Mouse (Mus musculus): ENCODE results near the gene Mettl13.

The Mettl13 gene

DNA sequence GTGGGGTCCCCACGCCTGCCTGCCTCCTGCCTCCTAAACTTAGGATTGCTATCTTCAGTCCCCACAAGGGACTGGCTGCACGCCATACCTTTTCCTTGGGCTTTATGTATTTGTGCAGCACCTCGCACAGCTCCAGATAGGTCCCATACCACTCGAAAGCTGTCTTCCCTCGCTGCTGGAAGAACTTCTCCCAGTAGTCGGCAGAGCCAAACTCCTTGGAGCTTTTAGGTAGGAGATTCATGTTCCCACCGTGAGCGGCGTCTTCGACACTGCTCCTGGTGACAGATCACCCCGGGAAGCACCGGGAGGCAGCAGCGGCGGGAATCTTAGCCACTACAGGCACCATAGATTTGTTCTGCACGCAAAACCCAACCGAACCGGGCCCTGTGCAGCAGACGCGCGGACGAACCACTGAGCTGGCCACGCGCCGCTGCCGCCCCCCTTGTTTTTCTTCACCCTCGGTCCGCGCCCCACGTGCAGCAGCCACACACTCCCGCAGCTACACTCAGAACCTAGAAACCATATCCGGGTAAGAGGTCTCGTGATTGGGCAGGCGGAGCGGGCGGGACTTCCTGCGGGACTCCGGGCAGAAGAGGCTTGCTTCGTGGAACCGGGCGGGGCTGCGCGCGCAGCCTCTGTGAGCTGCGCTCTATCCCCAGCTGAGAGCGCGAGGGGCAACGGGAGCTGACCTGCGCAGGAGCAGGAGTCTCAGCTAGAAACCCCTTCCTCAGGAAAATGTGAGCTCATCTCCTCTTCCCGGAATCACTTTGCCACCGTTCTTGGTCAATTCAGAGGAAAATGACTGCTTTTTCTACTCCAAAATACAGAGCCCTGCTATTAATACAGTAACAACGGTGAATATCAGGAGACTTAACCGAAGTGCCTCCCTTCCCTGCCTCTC, at the start of gene Mettl13:
Mettl13 (minus strand) TSS at position 536 of the 901 bp plus-strand sequence.
- in situ Hi-C loops (cut with MboI, MseI), result no loop called here

DNA sequence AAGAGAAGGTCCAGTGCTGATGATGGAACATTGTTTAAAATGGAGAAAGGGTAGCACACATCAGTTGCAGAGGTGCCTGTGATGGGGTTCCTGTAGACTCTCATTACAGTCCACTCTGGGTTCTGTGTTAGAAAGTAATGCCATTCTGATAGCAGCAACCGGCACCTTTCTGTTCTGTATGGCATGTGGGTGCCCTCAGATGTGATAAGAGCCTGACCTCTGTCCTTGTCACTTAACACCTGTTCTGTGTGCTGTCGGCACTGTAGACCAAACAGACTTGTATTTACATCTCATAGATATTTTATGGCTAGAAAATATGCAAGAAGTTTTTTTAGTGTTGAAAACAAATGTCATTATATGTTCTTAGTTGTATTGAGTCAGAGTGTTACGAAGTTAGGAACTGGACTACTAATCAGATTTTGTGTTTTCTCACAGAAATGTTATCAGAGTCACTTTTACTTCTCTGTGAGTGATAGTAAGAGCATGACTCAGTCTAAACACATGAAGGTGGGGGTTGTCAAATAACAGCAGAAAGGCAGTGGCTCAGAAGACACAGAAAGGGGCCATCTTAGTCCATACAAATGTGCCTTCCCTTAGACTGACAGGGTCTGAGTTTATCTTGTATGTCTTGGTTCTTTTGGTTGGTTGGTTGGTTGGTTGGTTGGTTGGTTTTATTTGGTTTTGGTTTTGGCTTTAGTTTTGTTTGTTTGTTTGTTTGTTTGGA, 49.2 kb upstream of the Mettl13 start:
- in situ Hi-C loops (cut with MboI, MseI), result loop anchor here (5.0 kb wide), 1 partner anchor 65 kb away; no protein-coding TSS in a partner anchor

DNA sequence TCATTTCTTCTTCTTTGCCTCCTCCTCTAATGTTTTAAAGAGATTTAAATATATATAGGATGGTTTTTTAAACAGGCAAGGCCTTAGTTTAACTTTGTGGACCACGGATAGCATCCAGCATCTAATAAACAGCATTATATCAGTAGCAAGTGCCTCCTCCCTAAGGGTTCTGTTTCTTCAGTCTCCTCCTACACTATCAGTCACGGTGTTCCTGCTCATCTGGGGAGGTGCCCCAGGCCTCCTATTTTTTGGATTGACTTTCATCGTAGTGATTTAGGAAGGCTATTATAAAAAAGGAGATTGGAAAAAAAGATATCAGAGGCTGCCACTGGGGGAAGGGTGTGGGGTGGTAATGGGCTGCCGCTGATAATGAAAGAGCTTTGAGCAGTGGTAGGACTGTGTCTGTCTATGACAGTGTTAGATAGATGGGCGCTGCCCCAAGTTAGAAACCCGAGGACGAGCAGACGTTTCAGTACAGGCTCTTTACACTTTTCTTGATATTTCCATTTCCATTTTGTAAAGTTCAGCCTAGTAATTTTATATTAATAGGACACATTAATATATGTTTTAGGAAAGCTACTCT, 42.2 kb upstream of the Mettl13 start:
- in situ Hi-C loops (cut with MboI, MseI), result no loop called here

DNA sequence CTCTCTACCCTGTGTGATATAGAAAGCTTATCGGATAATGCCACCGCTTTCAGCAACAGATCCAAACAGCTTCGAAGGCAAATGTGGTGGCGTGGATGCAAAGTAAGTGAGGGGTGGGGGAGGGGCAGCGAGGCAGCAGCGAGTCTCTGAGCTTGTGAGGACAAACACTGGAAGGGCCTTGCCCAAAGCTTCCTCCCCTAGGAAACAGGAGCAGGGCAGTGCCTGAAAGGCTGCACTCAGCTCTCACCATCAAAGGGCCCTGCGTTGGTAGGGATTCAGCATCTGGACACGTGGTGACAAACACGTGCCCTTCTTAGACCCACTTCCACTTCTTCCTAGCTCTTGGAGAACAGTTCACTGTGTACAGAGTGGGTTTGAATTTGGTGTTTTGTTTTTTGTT, 41.1 kb upstream of the Mettl13 start:
- in situ Hi-C loops (cut with MboI, MseI), result no loop called here

DNA sequence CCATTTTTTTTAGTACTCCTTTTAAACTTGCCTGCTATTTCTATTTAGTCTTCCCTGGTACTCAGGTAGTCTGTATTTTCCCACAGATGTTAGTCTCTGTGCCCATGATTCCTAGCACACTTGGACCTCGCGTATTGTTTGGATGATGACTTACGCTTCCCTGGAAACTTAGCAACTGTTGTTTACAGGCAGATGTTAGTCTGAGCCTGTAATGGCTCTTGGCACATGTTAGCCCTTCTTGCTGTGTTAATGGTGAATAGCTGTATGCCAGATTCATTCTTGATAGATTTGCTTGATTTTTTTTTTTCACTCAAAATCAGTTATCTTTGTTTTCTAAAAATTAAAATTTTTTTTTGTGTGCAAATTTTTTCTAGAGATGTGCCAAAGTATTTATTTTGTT, 40.3 kb upstream of the Mettl13 start:
- in situ Hi-C loops (cut with MboI, MseI), result no loop called here

DNA sequence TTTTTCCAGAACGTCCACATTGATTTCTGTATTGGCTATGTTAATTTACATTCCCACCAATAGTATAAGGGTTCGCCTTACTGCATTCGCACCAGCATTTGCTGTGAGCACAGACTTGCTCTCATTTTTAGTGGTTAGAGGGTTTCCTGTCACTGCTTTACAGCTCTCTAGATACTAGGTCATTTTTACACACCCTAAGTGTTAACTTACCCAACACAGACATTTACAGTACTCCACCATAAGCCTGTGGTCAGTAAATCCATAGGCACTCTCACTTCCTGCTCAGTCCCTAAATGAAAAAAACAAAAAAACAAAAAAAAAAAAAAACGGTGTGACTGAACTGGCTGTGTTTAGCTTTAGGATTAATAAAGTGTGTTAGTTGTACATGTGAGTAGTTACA, 37.9 kb upstream of the Mettl13 start:
- in situ Hi-C loops (cut with MboI, MseI), result no loop called here

DNA sequence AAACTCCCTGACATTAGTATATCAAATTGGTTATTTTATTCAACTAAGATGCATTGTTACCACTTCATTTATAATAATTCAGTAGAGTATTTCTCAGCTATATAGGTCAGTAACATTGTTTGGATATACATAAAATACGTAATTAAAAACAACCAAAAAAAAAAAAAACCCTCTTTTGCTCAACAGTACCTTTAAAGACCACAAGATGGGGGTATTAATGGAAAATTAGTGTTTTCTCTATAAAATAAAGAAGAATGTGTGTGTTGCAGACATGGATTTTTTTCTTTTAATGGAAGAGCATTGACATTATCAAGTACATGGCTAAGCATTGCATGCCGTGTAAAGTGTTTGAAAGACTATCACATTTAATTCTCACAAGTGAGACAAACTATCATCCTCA, 34.5 kb upstream of the Mettl13 start:
- in situ Hi-C loops (cut with MboI, MseI), result no loop called here

DNA sequence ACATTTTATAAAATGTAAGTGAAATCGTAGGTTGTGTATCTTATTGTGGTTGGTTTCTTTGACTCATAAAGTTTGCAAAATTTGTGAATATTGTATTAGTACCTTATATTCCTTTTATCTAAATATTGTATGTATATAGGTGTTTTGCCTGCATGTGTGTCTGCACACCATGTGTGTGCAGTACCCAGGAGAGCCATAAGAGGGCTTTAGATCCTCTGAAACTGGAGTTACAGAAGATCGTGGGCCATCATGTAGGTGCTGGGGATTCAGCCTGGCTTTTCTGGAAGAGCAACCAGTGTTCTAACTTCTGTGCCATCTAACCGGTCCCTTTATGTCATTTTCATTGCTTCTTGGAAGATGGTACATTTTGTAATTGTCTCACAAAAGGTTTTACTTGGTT, 26.7 kb upstream of the Mettl13 start:
- in situ Hi-C loops (cut with MboI, MseI), result no loop called here

DNA sequence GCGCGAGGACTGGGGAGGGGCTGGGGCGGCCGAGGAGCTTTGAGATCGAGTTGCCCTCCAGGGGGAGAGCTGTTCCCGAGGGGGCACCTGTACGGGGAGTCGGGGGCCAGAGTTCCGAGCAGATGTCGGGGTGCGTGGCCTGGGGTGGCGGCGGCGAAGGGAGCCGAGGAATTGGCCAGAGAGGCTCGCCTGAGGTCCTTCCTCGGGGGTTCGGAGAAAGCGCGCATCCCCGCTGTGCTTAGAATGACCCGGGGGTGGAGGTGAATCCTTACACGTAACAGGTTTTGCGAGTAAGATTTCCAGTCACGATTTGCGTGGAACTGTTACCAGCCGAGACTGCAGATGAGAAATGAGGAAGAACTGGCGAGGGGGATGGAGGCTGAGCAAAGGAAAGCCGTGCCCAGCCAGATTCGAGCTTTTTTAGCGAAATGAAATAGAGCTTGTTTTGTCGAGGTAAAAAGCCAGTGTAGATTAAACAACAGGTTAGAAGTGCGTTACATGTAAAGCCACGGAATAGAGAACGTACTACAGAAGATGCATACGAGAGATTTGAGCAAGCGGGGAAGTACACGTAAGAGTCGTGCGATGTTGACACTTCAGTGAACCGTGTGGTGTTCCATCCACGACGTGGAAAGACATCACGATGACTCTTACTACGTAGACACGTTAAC, 22.7 kb upstream of the Mettl13 start:
- in situ Hi-C loops (cut with MboI, MseI), result loop anchor here (25.0 kb wide), 1 partner anchor 1416 kb away; the partner anchor contains the start of genes BC055324 and Mettl18

DNA sequence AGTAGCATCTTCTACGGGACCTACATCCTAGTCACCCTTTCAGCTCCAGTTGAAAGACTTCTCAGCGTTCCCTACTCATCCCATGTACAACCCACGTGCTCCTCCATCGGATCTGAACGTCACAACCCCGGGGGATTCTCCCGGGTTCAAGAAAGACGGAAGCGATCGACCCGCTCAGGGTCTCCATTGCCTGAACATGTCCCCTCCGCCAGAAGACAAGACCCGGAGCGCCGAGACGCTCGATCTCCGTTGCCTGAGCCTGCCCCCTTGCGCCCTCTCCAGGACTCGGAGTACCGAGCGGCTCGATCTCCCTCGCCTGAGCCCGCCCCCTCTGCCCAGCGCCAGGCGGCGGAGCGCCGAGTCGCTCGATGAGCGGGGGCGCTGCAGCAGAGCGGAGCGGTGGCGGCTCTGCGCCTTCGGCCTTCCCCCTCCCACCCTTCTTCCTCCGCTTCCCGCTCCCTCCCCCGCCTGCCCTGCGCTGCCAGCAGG, 22.0 kb upstream of the Mettl13 start, which contains the start of gene Vamp4:
Vamp4 (plus strand) TSS at position 256 of the 489 bp plus-strand sequence.
- in situ Hi-C loops (cut with MboI, MseI), result loop anchor here (25.0 kb wide), 1 partner anchor 1417 kb away; the partner anchor contains the start of genes BC055324 and Mettl18

DNA sequence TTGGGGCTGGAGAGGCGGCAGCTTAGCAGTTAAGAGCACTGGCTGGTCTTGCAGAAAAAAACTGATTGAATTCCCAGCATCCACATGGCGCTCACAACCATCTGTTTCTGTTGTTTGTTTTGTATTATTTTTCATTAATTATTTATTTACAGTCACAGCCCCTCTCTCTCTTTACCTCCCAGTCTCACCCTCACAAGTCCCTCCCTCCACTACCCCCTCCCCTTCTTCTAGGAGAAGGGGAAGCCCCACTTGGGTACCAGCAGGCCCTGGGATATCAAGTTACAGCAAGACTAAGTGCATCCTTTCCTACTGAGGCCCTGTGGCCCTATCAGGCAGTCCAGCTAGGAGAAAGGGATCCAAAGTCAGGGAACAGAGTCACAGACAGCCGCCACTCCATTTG, 19.0 kb upstream of the Mettl13 start:
- in situ Hi-C loops (cut with MboI, MseI), result loop anchor here (25.0 kb wide), 1 partner anchor 1420 kb away; the partner anchor contains the start of genes BC055324 and Mettl18

DNA sequence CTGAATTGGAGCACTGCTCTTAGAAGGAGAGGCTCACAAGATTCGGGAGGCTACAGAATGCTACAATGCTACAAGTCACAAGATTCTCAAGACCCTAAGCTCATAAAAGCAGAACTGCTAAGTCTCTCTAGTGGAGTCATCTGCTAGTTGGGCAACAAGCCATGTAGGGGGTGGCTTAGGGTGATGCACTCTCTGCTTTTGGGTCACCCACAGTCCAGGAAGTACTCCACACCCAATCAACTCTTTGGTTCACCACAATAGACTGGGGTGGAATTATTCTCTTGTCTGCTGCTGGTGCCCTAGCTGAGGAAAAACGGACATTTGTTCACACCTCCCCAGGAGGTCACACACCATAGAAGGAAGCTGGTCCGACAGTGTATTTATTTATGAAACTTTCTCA, 16.6 kb upstream of the Mettl13 start:
- in situ Hi-C loops (cut with MboI, MseI), result loop anchor here (25.0 kb wide), 1 partner anchor 1422 kb away; the partner anchor contains the start of genes BC055324 and Mettl18

DNA sequence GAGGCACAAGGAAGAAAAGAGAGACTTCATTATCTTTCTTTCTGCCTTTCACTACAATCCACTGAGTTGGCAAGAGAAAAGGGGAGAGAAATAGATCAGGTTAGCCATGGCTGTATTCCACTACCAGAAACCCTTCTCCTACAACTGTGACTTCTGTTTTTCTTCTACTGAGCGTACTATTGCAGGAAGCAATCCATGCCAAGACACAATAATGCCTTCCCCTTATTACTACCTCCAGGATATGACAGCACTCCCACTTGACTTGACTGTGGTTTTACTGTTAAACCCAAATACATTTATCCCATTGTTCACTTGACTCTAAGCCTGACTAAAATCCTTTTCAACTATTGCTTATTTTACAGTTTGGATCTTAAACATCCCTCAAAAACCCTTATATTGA, 14.9 kb upstream of the Mettl13 start:
- in situ Hi-C loops (cut with MboI, MseI), result loop anchor here (25.0 kb wide), 1 partner anchor 1424 kb away; the partner anchor contains the start of genes BC055324 and Mettl18

DNA sequence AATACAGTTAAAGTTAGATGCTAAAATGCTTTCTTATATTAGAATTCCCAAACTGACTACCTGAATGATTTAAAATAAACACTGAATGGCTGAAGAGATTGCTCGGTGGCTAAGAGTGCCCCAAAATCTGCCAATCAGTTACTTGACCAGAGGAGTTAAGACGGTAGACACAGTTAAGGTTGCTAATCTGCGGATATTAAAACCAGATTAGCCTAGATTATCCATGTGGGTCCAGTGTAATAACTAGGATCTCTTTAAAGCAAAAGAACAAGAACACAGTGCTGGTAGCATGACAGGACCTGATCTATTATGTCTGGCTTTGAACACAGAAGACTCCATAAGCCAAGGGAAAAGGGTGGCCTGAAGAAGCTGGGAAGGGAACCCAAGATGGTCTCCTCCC, 5.8 kb upstream of the Mettl13 start:
- in situ Hi-C loops (cut with MboI, MseI), result loop anchor here (25.0 kb wide), 1 partner anchor 1433 kb away; the partner anchor contains the start of genes BC055324 and Mettl18

DNA sequence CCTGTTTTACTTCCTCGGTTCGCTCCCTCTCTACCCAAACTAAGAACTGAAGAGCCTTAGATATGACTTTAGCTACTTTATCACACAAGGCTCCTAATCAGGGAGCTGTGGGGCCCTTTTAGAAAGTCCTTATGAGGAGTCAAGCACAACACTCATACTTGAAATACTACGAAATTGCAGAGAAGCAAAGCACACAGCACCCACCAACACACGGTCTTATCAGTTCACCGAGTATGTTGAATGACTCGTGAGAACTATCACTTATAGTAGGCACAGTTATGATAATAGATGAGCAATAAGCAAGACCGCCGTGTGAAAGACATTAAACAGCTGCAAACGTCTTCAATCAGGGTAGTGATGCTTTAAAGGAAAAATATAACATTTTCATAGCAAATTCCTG, 4.6 kb upstream of the Mettl13 start:
- in situ Hi-C loops (cut with MboI, MseI), result loop anchor here (25.0 kb wide), 1 partner anchor 1434 kb away; the partner anchor contains the start of genes BC055324 and Mettl18

DNA sequence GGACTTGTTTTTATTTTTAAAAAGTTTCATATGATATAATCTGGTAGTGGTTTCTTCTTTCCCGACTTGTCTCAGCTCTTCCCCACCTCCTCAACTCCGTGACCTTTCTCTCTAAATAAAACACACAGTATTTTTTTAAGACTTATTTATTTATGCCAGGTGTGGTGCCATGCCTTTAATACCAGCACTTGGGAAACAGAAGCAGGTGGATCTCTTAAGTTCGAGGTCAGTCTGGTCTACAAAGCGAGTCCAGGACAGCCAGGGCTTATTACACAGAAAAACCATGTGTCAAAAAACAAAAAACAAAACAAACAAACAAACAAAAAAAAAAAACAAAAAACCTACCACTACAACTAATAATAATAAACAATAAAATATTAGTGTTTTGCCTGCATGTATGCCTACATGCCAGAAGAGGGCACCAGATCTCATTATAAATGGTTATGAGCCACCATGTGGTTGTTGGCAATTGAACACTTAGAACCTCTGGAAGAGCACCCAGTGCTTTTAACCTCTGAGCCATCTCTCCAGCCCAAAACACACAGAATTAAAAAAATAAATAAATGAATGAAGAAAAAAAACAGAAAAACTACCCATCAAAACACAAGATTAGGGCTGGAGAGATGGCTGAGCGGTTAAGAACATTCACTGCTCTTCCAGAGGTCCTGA, 1.4 kb upstream of the Mettl13 start:
- in situ Hi-C loops (cut with MboI, MseI), result loop anchor here (25.0 kb wide), 1 partner anchor 1438 kb away; the partner anchor contains the start of genes BC055324 and Mettl18

DNA sequence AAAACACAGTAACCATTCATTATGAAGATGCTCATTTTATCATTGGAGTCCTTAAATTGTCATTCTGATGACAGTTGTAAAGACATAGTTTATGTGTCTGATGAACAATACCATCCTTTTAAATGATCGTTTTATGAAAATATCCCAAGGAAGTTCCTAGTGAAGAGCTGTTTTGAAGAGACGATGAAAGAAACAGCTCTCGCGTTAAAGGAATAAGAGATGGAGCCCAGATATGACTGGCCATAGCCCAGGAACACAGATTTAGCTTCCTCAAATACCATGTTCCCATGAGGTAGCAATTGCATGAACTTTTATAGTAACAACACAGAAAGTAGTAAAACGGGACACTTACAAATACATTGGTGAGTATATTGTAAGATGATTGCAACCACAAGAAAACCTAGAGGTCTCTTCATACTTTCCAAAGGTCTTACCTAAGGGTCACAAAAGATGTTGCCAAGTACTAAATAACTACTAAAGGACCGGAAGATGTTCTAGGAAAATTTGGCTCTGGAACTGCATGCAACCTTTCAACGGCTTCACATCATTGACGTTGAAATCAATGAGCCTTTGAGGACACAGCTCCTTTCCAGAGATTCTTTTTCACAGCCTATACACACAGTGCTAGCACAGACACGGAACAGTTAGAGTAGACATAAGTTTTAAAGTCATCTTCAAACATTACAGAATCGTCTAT, 714 bp upstream of the Mettl13 start:
- in situ Hi-C loops (cut with MboI, MseI), result no loop called here

DNA sequence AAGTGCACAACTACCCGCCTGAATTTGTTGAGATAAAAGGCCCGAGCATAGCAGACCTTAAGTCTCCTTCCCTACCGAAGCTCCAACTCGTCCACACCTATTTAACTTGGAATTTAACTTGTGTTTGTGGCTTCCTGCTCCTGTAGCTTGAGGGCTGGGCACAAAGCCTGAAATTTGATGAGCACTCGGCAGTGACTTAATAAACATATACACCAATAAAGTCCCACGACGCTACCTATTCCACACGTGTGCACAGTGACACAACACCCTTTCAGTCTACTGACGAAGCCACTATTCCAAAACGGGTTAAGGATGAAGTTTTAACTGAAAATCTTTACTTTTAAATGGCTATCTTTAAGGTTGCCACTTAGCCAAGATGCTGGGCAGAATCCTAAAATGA, 744 bp downstream of the Mettl13 start:
- in situ Hi-C loops (cut with MboI, MseI), result no loop called here

DNA sequence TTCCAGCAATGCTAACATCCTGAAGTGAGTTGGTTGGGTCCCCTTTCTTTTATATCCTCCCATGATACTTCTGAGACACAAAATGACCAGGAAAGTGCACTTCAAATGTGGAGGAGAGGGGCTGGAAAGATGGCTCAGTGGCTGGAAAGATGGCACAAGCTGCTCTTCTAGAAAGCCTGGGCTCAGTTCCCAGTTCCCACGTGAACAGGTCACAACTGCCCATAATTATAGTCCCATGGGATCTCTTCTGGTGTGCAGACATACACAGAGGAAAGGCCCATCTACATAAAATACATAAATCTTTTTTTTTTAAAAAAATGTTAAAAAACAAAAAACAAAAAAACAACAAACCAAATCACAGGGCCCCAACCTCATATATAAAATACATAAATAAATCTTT, 5.1 kb downstream of the Mettl13 start:
- in situ Hi-C loops (cut with MboI, MseI), result no loop called here

Measured in T-helper 2 cell (primary cell).